Mouse (Mus musculus) mature B cell (primary cell): ENCODE measurements around the gene Gm36079.
"Not testable (repeated sequence)": the region's sequence is repeated elsewhere in the genome, so short reads cannot be mapped to it uniquely, and the experiment has no call there.

Experiments used
- in situ Hi-C: fragments of 300-500 bp; cut with MboI; formaldehyde crosslinking; loops from 2 replicates; pipeline ENCODE4 v1.14.3; 2019

Gm36079 gene

GRCm38 (mm10) chr13:120026911-120027310 is at the start of gene Gm36079:
Gene Gm36079 (minus strand): TSS chr13:120027011.
- in situ Hi-C loops = not testable (repeated sequence)

DNA sequence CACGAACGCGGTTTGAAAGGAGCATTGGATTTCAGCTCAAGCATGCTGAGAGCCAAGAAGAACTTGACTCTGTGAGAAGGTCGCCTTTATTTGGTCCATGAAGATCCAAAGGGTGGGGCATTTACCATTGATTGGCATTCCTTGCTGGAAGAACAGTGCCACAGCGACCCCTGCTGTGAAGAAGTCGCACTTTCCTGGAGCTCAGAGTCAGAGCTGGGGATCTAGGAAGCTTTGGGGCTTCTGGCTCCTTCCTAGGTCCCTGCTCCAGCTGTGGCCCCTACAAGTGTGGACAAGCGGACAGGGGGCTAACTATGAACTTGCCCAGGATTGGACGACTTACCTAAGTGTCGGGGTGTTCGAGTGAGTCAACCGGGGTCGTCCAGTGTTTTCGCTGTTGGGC is 44.1 kb upstream of the Gm36079 start:
- in situ Hi-C loops = not testable (repeated sequence)

DNA sequence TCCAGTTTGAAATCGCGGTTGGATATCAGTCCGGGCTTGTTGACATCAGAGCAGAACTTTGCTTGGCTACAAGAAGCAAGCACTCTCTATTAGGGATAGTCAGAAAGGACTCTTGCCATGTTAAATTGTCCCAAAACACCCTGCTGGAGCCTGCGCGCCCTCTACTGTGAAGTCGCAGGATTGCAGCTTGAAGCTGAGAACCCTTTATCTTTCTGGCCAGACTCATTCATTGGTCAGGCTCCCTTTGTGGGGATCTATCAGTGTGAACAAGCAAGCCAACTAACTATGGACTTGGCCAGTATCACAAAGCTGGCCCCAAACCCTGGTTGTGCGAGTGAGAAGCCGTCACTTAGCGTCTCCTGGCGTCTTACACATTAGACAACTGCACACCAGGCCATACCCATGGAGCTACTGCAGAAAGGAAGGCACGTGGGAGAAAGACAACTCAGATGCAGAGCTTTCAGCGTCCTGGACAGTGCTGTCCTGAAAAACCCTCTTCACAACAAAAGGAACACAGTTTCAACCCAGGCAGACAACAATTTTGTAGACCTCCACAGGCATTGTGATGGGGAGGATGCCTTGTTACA is 43.3 kb upstream of the Gm36079 start:
- in situ Hi-C loops = not testable (repeated sequence)

- in situ Hi-C loops = not testable (repeated sequence)
Measured at GRCm38 (mm10) chr13:120063439-120064089, 36.8 kb upstream of the Gm36079 start.

GRCm38 (mm10) chr13:120062903-120063302 is 36.1 kb upstream of the Gm36079 start:
- in situ Hi-C loops = not testable (repeated sequence)

DNA sequence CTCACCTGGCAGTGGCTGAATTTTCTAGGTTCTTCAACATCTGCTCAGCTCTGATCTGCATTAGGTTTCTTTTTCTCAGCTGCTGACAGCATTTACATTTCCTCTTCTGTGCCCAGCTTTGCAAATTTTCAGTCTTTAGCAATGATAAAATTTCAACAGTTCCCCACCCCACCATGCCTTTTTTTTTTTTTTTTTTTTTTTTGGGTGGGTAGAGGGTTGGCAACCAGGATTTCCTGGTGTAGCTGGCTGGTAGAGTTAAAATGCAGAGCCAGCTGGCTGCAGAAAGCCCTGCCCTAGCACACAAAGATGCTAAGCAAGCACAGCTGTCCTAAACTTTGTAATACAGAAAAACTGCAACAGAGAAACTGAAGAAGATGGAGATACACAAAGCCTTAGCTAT is 25.3 kb upstream of the Gm36079 start, which contains the start of gene Gm21188:
Gm21188 (minus strand) TSS at position 110 of the 400 bp plus-strand sequence.
- in situ Hi-C loops = not testable (repeated sequence)

DNA sequence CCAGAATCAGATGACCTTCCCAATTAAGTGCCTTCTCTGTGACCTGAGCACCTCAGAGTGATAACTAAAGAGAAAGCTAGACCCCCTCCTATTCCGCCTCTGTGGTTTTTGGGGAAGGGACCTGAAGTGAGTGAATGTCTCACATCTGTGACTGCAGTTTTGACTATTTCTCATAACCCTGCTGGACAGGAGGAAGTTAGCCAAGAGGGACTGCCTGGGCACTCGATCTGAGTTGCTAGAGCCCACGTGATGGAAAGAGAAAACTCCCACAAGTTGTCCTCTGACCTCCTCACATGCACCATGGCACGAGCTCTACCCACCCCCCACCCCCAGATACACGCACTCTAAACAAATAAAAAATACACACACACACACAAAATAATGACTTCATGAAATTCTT is 21.8 kb upstream of the Gm36079 start:
- in situ Hi-C loops = not testable (repeated sequence)

DNA sequence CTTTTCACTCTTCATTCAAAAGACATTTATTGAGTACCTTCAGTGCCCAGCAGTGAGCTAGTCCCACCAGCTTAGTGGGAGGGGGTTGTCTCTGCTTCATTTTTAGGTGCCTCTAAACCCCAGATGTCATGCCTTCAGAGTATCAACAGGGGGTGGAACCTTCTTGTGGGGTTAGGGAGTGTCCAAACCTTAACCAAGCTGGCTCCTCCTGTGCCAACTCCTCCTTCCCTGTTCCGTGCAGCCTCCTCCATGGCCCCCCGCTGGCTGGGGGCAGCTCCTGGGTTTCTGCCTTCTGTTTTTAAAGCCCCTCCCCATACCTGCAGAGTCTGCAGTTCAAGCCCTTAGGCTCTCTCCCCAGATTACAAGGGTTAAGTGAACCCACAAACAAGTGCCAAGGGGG is 21.4 kb upstream of the Gm36079 start:
- in situ Hi-C loops = not testable (repeated sequence)

DNA sequence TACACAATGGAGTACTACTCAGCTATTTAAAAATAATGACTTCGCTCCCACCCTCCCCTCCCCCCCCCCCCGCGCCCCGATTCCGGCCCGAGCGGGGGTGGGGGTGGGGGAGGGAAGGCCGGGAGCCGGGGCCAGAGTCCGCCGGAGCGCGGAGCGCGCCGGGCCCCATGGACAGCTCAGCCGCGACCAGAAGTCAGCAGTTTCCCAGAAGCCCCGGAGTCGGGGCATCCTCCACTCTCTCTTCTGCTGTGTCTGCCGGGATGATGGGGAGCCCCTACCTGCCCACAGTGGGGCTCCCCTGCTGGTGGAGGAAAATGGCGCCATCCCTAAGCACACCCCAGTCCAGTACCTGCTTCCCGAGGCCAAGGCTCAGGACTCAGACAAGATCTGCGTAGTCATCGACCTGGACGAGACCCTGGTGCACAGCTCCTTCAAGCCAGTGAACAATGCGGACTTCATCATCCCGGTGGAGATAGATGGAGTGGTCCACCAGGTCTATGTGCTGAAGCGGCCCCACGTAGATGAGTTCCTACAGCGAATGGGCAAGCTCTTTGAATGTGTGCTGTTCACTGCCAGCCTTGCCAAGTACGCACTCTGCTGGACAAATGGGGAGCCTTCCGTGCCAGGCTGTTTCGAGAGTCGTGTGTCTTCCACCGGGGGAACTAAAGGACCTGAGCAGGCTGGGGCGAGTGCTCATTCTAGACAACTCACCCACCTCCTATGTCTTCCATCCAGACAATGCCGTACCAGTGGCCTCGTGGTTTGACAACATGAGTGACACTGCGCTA is 19.8 kb upstream of the Gm36079 start:
- in situ Hi-C loops = not testable (repeated sequence)

DNA sequence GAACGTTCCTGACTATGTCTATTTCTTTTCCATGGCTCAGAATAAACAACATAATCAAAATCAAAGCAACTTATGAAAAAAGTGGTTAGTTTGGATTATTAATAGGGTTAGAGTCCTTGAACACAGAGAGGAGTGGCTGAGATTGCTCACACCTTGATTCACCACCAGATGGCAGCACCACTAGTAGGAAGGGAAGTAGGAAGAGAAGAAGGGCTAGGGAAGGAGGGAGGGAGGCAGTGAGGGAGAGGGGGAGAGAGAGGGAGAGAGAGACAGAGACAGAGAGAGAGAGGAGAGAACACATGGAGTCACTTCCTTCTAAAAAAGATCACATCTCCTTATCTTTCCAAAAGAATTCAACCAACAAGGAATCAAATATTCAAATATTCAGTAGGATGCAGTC is 14.3 kb upstream of the Gm36079 start:
- in situ Hi-C loops = not testable (repeated sequence)

DNA sequence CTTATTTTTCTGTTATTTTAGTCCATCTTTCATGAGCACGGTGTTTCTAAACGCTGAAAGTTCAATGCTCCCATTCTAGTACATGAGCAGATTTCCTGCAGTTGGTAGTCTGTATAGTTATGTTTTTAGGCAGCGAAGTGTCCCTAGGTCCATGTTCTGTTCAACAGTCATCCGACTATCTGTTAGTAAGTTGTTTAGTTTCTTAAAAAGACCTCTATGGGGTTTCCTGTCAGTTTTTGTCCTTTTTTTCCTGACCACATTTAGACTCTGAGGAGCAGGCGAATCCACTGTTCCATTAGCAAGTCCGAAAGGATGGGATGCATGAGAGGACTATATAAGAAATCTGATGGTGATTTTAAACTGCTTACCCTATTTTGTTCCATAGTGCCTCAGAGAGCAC is 11.1 kb upstream of the Gm36079 start:
- in situ Hi-C loops = not testable (repeated sequence)

- in situ Hi-C loops = not testable (repeated sequence)
Measured at GRCm38 (mm10) chr13:120036577-120037115, 9.8 kb upstream of the Gm36079 start.

GRCm38 (mm10) chr13:120035151-120035550 is 8.3 kb upstream of the Gm36079 start:
- in situ Hi-C loops = not testable (repeated sequence)

- in situ Hi-C loops = not testable (repeated sequence)
Measured at GRCm38 (mm10) chr13:120034637-120035036, 7.8 kb upstream of the Gm36079 start.

- in situ Hi-C loops = not testable (repeated sequence)
Measured at GRCm38 (mm10) chr13:120033516-120034190, 6.8 kb upstream of the Gm36079 start.

- in situ Hi-C loops = not testable (repeated sequence)
Measured at GRCm38 (mm10) chr13:120031676-120032075, 4.9 kb upstream of the Gm36079 start.

DNA sequence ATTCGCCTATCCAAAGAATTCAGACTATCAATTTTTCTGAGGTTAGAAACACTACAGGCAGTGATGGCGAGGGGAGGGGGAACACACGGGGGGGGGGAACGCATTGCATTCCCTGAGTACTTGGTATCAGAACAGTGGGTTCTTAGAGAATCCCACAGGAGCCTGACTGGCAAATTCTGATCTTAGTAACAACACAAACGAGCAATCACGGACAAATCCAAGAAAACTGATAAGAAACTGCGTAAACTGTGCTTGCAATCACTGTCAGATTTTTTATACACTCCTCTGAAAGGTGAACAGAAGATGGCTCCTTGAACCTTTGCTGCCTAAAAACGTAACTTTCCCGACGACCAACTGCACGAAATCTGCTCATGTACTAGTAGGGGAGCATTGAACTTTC is 557 bp upstream of the Gm36079 start:
- in situ Hi-C loops = not testable (repeated sequence)

DNA sequence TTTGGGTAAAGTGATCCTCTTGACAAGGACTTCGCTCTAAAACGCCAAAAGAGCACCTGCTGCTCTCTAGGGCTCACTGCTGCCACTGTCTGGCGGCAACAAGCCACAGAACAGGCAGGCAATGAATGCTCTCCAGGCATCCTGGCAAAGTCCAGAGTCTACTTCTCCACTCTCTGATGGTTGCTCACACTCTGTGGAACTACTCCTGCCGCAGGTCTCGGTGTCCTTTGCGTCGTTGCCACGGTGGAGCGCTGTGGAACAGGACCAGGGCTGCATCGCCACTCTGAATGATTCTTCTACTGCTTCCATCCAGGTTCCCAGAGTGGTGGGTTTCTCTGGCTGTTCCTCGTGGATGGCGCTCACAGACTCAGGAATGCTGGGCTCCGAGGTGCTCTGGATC is 438 bp downstream of the Gm36079 start:
- in situ Hi-C loops = not testable (repeated sequence)

- in situ Hi-C loops = not testable (repeated sequence)
Measured at GRCm38 (mm10) chr13:120025576-120025975, 1.2 kb downstream of the Gm36079 start.

DNA sequence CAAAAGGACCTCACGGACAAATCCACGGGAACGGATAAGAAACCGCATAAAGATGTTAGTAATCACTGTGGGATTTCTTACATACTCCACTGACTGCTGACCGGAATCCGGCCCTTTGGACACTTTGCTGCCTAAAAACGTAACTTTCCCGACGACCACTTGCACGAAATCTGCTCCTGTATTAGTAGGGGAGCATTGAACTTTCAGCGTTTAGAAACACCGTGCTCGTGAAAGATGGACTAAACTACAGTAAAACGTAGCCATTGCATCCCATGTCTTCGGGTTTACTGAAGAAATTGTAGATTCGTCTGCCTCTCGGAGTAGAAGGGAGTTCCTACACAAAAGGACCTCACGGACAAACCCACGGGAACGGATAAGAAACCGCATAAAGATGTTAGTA is 1.8 kb downstream of the Gm36079 start:
- in situ Hi-C loops = not testable (repeated sequence)

DNA sequence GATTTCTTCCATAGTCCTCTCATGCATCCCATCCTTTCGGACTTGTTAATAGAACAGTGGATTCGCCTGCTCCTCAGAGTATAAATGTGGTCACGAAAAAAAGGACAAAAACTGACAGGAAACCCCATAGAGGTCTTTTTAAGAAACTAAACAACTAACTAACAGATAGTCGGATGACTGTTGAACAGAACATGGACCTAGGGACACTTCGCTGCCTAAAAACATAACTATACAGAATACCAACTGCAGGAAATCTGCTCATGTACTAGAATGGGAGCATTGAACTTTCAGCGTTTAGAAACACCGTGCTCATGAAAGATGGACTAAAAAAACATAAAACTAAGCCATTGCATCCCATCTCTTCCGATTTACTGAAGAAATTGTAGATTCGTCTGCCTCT is 2.2 kb downstream of the Gm36079 start:
- in situ Hi-C loops = not testable (repeated sequence)

DNA sequence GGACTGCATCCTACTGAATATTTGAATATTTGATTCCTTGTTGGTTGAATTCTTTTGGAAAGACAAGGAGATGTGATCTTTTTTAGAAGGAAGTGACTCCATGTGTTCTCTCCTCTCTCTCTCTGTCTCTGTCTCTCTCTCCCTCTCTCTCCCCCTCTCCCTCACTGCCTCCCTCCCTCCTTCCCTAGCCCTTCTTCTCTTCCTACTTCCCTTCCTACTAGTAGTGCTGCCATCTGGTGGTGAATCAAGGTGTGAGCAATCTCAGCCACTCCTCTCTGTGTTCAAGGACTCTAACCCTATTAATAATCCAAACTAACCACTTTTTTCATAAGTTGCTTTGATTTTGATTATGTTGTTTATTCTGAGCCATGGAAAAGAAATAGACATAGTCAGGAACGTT is 5.3 kb downstream of the Gm36079 start:
- in situ Hi-C loops = not testable (repeated sequence)
